Mouse (Mus musculus) kidney, postnatal 14 days (tissue): ENCODE measurements around the gene Lrrc51.

ENCODE experiments used
- DNase-seq: peaks from one replicate; pipeline ENCODE4 v3.0.0; 2022; ENCODE audit warnings: mixed read lengths

Lrrc51 gene

GRCm38 (mm10) chr7:101882413-101883154 lies 51.1 kb downstream of the Lrrc51 start:
- peak; percentile 66 for DNase-seq

DNA sequence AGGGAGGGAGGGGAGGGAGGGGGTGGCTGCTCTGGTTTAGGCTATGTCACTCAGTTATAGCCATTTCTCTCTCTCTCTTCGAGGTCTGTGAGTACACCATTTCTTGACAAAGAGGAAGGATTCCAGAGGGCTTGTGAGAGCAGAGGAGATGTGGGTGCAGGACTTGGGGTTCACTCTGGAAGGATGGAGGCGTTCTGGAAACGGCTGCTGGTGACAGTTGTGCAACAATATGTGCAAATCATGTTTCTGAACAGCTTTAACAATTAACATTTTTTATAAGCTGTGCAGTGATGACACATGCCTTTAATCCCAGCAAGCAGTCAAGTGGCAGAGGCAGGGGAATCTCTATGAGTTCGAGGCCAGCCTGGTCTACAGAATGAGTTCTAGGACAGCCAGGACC lies 52.8 kb downstream of the Lrrc51 start:
- DNase-seq: no peak

DNA sequence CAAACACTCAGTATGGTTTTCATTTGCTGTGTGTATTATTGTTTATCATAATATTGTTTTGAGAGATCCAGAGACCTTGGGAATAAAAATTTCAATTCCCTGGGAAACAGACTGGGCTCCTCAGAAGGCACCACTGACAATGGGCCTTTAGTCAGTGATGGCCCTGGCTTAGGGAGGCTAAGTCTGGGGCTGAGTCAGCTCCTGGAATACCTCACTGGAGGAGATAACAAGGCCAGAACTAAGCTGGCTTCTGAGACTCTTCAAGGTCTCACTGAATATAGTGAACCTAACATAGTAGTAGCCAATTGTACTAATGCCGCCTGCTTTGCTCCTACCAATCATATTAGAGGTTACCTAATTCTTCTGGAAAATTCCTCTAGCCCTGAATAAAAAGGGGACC lies 57.7 kb downstream of the Lrrc51 start:
- no peak for DNase-seq

- peak; percentile 33 for DNase-seq
These were observed 62.4 kb downstream of the Lrrc51 start for GRCm38 (mm10) chr7:101871296-101871695.

DNA sequence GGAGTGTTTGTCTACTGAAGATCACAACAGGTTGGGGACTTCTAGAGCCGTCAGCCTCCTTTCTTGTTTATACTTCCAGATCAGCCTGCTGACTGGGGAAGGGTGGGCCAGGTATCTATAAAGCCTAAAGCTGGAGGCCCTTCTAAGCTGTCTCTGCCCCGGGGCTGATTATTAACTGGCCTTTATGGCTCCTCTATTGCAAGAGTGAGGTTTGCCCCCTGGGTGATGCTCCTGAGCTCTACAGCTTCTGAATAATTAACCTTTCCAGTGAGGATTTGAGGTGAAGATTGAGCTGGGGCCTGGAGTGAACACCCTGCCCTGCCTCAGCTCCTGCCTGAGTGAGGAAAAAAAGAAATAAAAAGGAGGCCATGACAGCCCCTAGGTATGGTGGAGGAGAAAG lies 63.1 kb downstream of the Lrrc51 start, which contains the start of gene Folr1:
Folr1 (minus strand) TSS at position 160 of the 400 bp plus-strand sequence.
- peak; percentile 77 for DNase-seq

- peak; percentile 19 for DNase-seq
These were observed 64.6 kb downstream of the Lrrc51 start for GRCm38 (mm10) chr7:101869163-101869500.

DNA sequence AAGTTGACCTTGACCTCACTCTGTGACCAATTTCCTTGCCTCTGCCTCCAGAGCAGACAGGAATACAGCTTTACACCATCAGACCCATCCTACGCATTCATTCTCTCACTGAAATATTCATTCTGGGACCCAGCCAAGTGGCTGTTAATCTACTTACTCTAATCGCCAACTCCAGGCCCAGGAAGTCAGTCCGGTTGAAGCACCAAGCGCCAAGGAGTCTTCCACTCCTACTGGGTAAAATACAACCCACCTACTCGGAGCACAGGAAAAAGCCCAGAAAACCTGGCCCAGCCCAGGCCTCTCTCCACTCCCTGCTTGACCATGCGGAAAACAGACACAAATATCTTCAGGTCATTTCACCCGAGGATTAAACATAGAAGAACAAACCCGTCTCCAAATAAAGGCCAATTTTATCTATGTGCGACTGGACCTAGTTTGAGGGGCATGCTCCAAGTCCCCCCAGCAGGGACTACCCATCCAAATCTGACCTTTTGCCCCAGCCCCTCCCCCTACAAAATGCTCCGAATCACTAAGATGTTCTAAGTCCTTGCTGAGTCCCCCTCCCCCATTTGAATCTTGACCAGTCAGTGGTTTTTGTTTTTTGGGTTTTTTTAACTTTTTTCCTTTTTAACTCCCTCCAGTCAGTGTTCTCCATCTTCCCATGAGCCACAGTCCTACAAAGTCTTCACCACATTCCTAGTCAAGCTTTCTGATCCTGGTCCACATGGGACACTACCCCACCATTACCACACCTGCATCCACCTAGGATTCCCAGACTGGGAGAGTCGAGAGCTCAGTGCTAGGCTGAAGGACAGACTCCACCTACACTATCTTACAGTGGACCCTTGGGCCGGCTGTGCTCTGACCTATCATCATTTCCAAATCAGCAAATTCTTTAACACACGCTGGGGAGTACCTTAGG lies 65.2 kb downstream of the Lrrc51 start:
- DNase-seq: peak; percentile 62

DNA sequence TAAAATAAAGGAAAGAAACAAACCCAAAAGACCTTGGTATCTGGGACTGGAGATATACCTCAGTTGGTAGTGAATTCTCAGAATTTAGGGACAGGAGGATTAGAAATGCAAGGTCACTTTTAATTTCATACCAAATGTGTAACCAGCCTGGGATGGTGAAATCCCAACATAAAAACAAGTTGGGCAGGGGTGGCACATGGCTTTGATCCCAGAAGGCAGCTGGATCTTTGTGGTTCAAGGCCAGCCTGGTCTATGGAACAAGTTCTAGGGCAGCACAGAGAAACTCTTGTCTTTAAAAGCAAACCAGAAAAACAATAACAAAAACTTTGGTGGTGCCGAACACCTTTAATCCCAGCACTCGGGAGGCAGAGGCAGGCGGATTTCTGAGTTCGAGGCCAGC lies 66.2 kb downstream of the Lrrc51 start:
- DNase-seq: no peak

GRCm38 (mm10) chr7:101866491-101867265 lies 67.0 kb downstream of the Lrrc51 start:
- DNase-seq: no peak

DNA sequence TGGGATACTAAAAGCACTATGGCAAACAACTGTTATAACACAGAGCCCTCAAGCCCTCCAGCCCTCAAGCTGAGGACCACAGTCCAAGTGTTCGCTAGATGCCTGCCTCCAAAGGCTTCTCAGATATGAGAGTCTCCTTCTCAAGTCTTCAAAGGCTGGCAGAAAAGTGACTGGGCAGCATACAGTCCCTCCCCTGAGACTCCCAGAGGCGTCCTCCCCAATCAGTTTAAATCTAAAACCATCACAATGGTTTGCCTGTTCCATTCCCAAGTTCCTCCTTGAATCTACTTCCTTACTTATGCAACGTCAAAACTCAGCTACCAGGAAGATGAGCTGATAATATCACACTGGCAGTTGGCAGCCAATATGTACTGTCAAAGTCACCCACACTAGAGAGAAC lies 70.3 kb downstream of the Lrrc51 start, which contains the start of gene Anapc15:
Anapc15 (plus strand) TSS at position 301 of the 400 bp plus-strand sequence.
- DNase-seq: no peak
